Mouse (Mus musculus) adrenal gland, adult 8-10 months (tissue): ENCODE measurements around the gene Rhbdd1. TPM values are rescaled to one million over a fixed set of nuclear protein-coding genes. Genes with fewer than 3 reads are reported as not detected.

Experiments used
- microRNA-seq, 2 experiments: library from miRNA; unstranded; fragments of <30 nt; microRNA quantifications; one replicate each; pipeline ENCODE4 v1.2.0; 2022
- total RNA-seq, 4 experiments: library from RNA; stranded (reverse); gene quantifications; 2 replicates each; pipeline ENCODE4 v1.2.4; 2022

Gene Rhbdd1
- total RNA-seq, 4 experiments from 2014 or later: 36.5 to 39.7 (median 36.7) TPM

Small RNA genes within 50 kb of the gene (microRNA-seq; reads per million reads assigned to microRNA genes)
- gene Gm22112: 0 reads per million in 2 experiments

Other genes with a start within 250 kb of the Rhbdd1 start
- gene Gm9747, start 83.3 kb upstream of the Rhbdd1 start, total RNA-seq: not detected
- 10 to 100 TPM in 3 of 4 experiments, 1 to 10 TPM in 1; 7.9 to 17.1 (median 13.2) TPM for gene Irs1, start 25.0 kb upstream of the Rhbdd1 start, total RNA-seq